Mouse (Mus musculus) embryonic facial prominence, embryonic 12.5 days (tissue): ENCODE data around the gene Abcc1. TPM values are rescaled to one million over a fixed set of nuclear protein-coding genes. Genes with fewer than 3 reads are reported as not detected.

Experiments used
- polyA plus RNA-seq: library from polyadenylated mRNA; unstranded; fragments of >200 nt; fragmentation: Nextera tagmentation; extraction: Ambion mirVana; gene quantifications from 2 replicates; pipeline ENCODE4 v1.2.1, GENCODE M21; 2016

The Abcc1 gene
- polyA plus RNA-seq, 1 experiment from 2014 or later, result 10.2 TPM

Other genes starting within 250 kb of the Abcc1 start
- gene Nde1, start 198.3 kb upstream of the Abcc1 start, polyA plus RNA-seq, result 137 and 139 TPM in 2 replicates
- 19.1 and 19.9 TPM in 2 replicates for gene Marf1, start 198.2 kb upstream of the Abcc1 start, polyA plus RNA-seq
- 0.55 and 0.61 TPM in 2 replicates for gene Myh11, start 70.2 kb upstream of the Abcc1 start, polyA plus RNA-seq
- 176 and 179 TPM in 2 replicates for gene Fopnl, start 44.2 kb upstream of the Abcc1 start, polyA plus RNA-seq
- gene A630010A05Rik, start 200.8 kb downstream of the Abcc1 start, polyA plus RNA-seq, result not detected in 2 replicates